Mouse (Mus musculus) liver, postnatal 0 days (tissue): ENCODE results near the gene Cdkn2b. TPM values are rescaled to one million over a fixed set of nuclear protein-coding genes. Genes with fewer than 3 reads are reported as not detected.

ENCODE experiments used
- ATAC-seq: fragments of 200-750 bp; cut with Nextera tagmentation; 2 replicates; pipeline ENCODE4 v1.8.0; 2017; ENCODE audit warnings: mild to moderate bottlenecking, moderate library complexity
- DNase-seq: peaks from one replicate; pipeline ENCODE4 v3.0.0-alpha.2; 2016
- H3K27ac ChIP-seq: fragments of 300-500 bp; sonication (generic); 2 replicates; pipeline ENCODE4 v1.5.1; 2014; ENCODE audit warnings: antibody characterized with exemption, moderate library complexity, mild to moderate bottlenecking, low read depth
- H3K27me3 ChIP-seq: fragments of 300-500 bp; sonication (generic); 2 replicates; pipeline ENCODE4 v1.6.1; 2014; ENCODE audit warnings: low read length, control low read depth, mixed read lengths; ENCODE audit not compliant: insufficient read depth
- H3K36me3 ChIP-seq: fragments of 300-500 bp; sonication (generic); replicated peaks from 2 replicates; pipeline ENCODE4 v1.6.1; 2014; ENCODE audit warnings: mild to moderate bottlenecking, control low read depth, low read length, moderate library complexity, mixed read lengths; ENCODE audit not compliant: insufficient read depth
- H3K4me1 ChIP-seq: fragments of 300-500 bp; sonication (generic); 2 replicates; pipeline ENCODE4 v1.6.1; 2014; ENCODE audit warnings: antibody characterized with exemption, mild to moderate bottlenecking, control low read depth; ENCODE audit not compliant: insufficient read depth
- H3K4me2 ChIP-seq: fragments of 300-500 bp; sonication (generic); 2 replicates; pipeline ENCODE4 v1.6.1; 2014; ENCODE audit warnings: low read depth, mild to moderate bottlenecking, low read length, moderate library complexity, mixed read lengths
- H3K4me3 ChIP-seq: fragments of 300-500 bp; sonication (generic); 2 replicates; pipeline ENCODE4 v1.5.1; 2014; ENCODE audit warnings: low read depth, low read length
- H3K9ac ChIP-seq: fragments of 300-500 bp; sonication (generic); replicated peaks from 2 replicates; pipeline ENCODE4 v1.6.1; 2014; ENCODE audit warnings: mild to moderate bottlenecking, moderate library complexity
- H3K9me3 ChIP-seq: fragments of 300-500 bp; sonication (generic); 2 replicates; pipeline ENCODE4 v1.6.1; 2016; ENCODE audit warnings: mild to moderate bottlenecking, control low read depth, low read length, mixed read lengths
- CTCF ChIP-seq: sonication (generic); IDR thresholded peaks from 2 replicates; pipeline ENCODE4 v1.5.1; 2016; ENCODE audit warnings: antibody characterized with exemption, low read depth
- EP300 ChIP-seq: IDR thresholded peaks from 2 replicates; pipeline ENCODE4 v1.6.1; 2016; ENCODE audit warnings: antibody characterized with exemption, low read depth, mild to moderate bottlenecking
- WGBS: fragments of 180-500 bp; shearing (Covaris S2); extraction: QIAGEN DNeasy Blood & Tissue Kit; methylation state at CpG from one replicate; pipeline ENCODE4 v1.1.7; 2014; ENCODE audit not compliant: insufficient replicate concordance; 5-methylcytosine and 5-hydroxymethylcytosine counted together
- polyA plus RNA-seq: library from polyadenylated mRNA; unstranded; fragments of >200 nt; fragmentation: Nextera tagmentation; extraction: Ambion mirVana; gene quantifications from 2 replicates; pipeline ENCODE4 v1.2.1, GENCODE M21; 2015

The Cdkn2b gene
- polyA plus RNA-seq, 1 experiment from 2014 or later: not detected

GRCm38 (mm10) chr4:89294486-89295440, 16.1 kb downstream of the Cdkn2b start, which contains the start of gene Cdkn2a:
Gene Cdkn2a, minus strand, starts transcription at chr4:89294653.
- Histone ChIP-seq H3K4me1 (peaks cover 9% of the 10 kb centered on the region), H3K4me3 (peak within 1 kb of the TSS; percentile 68), H3K27ac (no peak within 1 kb of the TSS), H3K36me3 (no peaks in the 10 kb centered on the region), H3K27me3 (peaks cover 83% of the 10 kb centered on the region), H3K9ac (0 out of 2 replicates have a peak within 1 kb of the TSS, but pooled peaks have one; percentile 26), H3K4me2 (peak within 1 kb of the TSS; percentile 90), H3K9me3 (no peaks in the 10 kb centered on the region)
- TF ChIP-seq CTCF (0 out of 2 replicates have a peak, but pooled peaks have one; percentile 24), EP300 (no peak)
- DNase-seq (peak; percentile 46), ATAC-seq (peak; percentile 81; the same call in 1 of the 2 replicates)
- under 1% methylated on average over 108 of the region's 117 CpGs for WGBS

- no peak for ATAC-seq
- Histone ChIP-seq H3K36me3 (no peaks in the 10 kb centered on the region), H3K4me2 (peak overlapping the region; percentile 90), H3K27ac (no peak overlapping the region), H3K4me1 (peaks cover 9% of the 10 kb centered on the region), H3K9ac (no peak overlapping the region), H3K27me3 (peaks cover 83% of the 10 kb centered on the region), H3K9me3 (no peaks in the 10 kb centered on the region), H3K4me3 (peak overlapping the region; percentile 68)
- no peak for DNase-seq
- WGBS: 2% methylated on average over 26 of the region's 26 CpGs
- TF ChIP-seq CTCF (no peak), EP300 (no peak)
Measured at GRCm38 (mm10) chr4:89294091-89294485, 16.8 kb downstream of the Cdkn2b start.

GRCm38 (mm10) chr4:89293516-89293915, 17.3 kb downstream of the Cdkn2b start:
- Histone ChIP-seq H3K4me1 (peaks cover 9% of the 10 kb centered on the region), H3K4me2 (no peak overlapping the region), H3K36me3 (no peaks in the 10 kb centered on the region), H3K4me3 (no peak overlapping the region), H3K9ac (no peak overlapping the region), H3K27ac (no peak overlapping the region), H3K27me3 (peaks cover 89% of the 10 kb centered on the region), H3K9me3 (no peaks in the 10 kb centered on the region)
- WGBS: 20% methylated on average over 7 of the region's 7 CpGs
- no peak for ATAC-seq
- no peak for DNase-seq
- TF ChIP-seq CTCF: no peak
- TF ChIP-seq EP300: no peak

DNA sequence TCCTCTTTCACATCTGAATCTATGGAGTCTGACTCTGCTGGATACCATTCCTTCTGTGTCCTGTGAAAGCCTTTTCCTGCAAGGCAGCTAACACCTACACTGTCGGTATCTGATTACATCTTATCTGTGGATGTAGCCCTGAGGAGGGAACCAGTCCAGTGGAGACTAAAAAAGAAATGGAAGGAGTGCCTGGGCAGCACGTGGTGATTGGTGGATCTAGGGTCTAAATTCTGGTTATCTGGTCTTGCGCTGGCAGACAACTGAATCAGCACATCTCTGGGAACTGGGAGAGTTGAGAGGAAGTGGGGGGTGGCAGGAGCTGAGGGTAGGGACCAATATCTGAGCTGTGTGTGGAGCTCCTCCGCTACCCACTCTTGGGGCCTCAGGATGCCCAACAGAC, 21.8 kb downstream of the Cdkn2b start:
- no peak overlapping the region for H3K4me2 ChIP-seq
- H3K4me1 ChIP-seq: peaks cover under 1% of the 10 kb centered on the region; the same call in 1 of the 2 replicates
- no peaks in the 10 kb centered on the region for H3K36me3 ChIP-seq
- H3K9ac ChIP-seq: no peak overlapping the region
- no peak overlapping the region for H3K4me3 ChIP-seq
- no peak for ATAC-seq
- WGBS: 6% methylated on average over 4 of the region's 4 CpGs
- no peaks in the 10 kb centered on the region for H3K9me3 ChIP-seq
- DNase-seq: no peak
- no peak overlapping the region for H3K27ac ChIP-seq
- H3K27me3 ChIP-seq: peaks cover 79% of the 10 kb centered on the region
- TF ChIP-seq CTCF (no peak), EP300 (no peak)

GRCm38 (mm10) chr4:89286566-89286965, 24.3 kb downstream of the Cdkn2b start:
- 3% methylated on average over 1 of the region's 1 CpGs for WGBS
- no peak overlapping the region for H3K9ac ChIP-seq
- H3K4me1 ChIP-seq: no peaks in the 10 kb centered on the region
- H3K27me3 ChIP-seq: peaks cover 78% of the 10 kb centered on the region
- TF ChIP-seq CTCF (no peak), EP300 (no peak)
- H3K36me3 ChIP-seq: no peaks in the 10 kb centered on the region
- H3K4me2 ChIP-seq: no peak overlapping the region
- DNase-seq: no peak
- H3K4me3 ChIP-seq: no peak overlapping the region
- no peaks in the 10 kb centered on the region for H3K9me3 ChIP-seq
- ATAC-seq: no peak
- H3K27ac ChIP-seq: no peak overlapping the region

DNA sequence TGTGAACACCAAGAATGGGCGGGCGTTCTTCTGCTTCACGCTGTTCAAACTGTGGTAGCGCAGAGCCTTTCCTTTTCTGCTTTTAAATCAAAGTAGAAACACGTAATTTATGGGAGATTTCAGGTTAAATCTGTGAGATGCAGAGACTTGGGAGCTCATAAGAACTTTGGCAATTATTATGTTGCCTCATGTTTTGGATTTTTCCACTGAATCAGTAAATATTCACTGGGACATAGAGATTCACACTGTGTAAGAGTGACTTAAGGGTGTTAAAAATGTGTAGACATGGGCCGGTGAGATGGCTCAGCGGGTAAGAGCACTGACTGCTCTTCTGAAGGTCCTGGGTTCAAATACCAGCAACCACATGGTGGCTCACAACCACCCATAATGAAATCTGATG, 25.2 kb downstream of the Cdkn2b start:
- no peak for TF ChIP-seq CTCF
- no peak for TF ChIP-seq EP300
- H3K4me1 ChIP-seq: no peaks in the 10 kb centered on the region
- H3K9ac ChIP-seq: no peak overlapping the region
- DNase-seq (no peak), ATAC-seq (no peak)
- H3K36me3 ChIP-seq: no peaks in the 10 kb centered on the region
- 45% methylated on average over 7 of the region's 7 CpGs for WGBS
- no peak overlapping the region for H3K27ac ChIP-seq
- peaks cover 78% of the 10 kb centered on the region for H3K27me3 ChIP-seq
- H3K4me3 ChIP-seq: no peak overlapping the region
- H3K4me2 ChIP-seq: no peak overlapping the region
- no peaks in the 10 kb centered on the region for H3K9me3 ChIP-seq
